Mouse (Mus musculus): ENCODE results near the gene Gcn1l1. TPM values are rescaled to one million over a fixed set of nuclear protein-coding genes. Genes with fewer than 3 reads are reported as not detected.

The Gcn1l1 gene
- total and polyA plus RNA-seq, 3 experiments, result 18.2 to 81.9 (median 62.9) TPM

- no peaks in the 10 kb centered on the region for H3K79me2 ChIP-seq (replicated peaks; ENCODE audit: control insufficient read depth, extremely low read depth, insufficient read depth, poor library complexity, severe bottlenecking)
- H3K4me3 ChIP-seq (replicated peaks in 1 of 3; ENCODE audit: low read depth in 2 of 3, low read length in 2 of 3, poor library complexity in 1 of 3), result no peak overlapping the region
- DNase-seq (ENCODE audit: extremely low read depth), result no peak
- no peak overlapping the region for H3K9ac ChIP-seq (ENCODE audit: insufficient read depth, low read depth)
- dilution Hi-C loops (cut with MboI; ENCODE audit: extremely low pct_ligation_motif_present, extremely low pct_unique_long_range_greater_than_20kb, low sequenced_read_pairs) (no loop called here), in situ Hi-C loops (cut with MboI; ENCODE audit: low pct_ligation_motif_present, low pct_unique_long_range_greater_than_20kb, low sequenced_read_pairs) (no loop called here)
- H3K27me3 ChIP-seq (replicated peaks), result no peaks in the 10 kb centered on the region
- no peaks in the 10 kb centered on the region for H3K9me3 ChIP-seq (replicated peaks; ENCODE audit: low read length)
- H3K36me3 ChIP-seq (replicated peaks in 1 of 2; ENCODE audit: control insufficient read depth in 1 of 2, insufficient read depth in 1 of 2, low read length in 1 of 2), result peaks cover 44 to 53% of the 10 kb centered on the region in 2 experiments
- no peak overlapping the region for H3K27ac ChIP-seq (ENCODE audit: insufficient read depth, low read depth)
- no peak overlapping the region for H3K4me2 ChIP-seq (ENCODE audit: insufficient read depth, low read depth, poor library complexity, severe bottlenecking)
- no peak for TF ChIP-seq ZMIZ1 (IDR thresholded peaks at IDR 0.05; ENCODE audit: low read depth, low read length)
- TF ChIP-seq MAFK (IDR thresholded peaks at IDR 0.05; ENCODE audit: insufficient replicate concordance, low read length), result no peak
- TF ChIP-seq HCFC1 (IDR thresholded peaks at IDR 0.05; ENCODE audit: low read depth, low read length), result no peak
- no peak for TF ChIP-seq RAD21 (IDR thresholded peaks at IDR 0.05; ENCODE audit: low read depth, low read length)
- TF ChIP-seq IRF4 (IDR thresholded peaks at IDR 0.05; ENCODE audit: low read depth, low read length), result no peak
- TF ChIP-seq CTCF (conservative IDR thresholded peaks at IDR 0.05 in 1 of 2, IDR thresholded peaks at IDR 0.05 in 1 of 2; ENCODE audit: low read depth in 2 of 2, low read length in 2 of 2), result no peak
- TF ChIP-seq ZNF384 (IDR thresholded peaks at IDR 0.05; ENCODE audit: low read depth, low read length), result no peak
- TF ChIP-seq JUN (IDR thresholded peaks at IDR 0.05; ENCODE audit: insufficient read depth, low read depth, low read length), result no peak
- TF ChIP-seq CHD1 (IDR thresholded peaks at IDR 0.05; ENCODE audit: low read depth, low read length), result no peak
- no peak for TF ChIP-seq ZC3H11A (IDR thresholded peaks at IDR 0.05; ENCODE audit: low read depth, low read length)
- peaks cover 6 to 24% of the 10 kb centered on the region in 2 experiments; a peak in 3 of 4 replicates for H3K4me1 ChIP-seq (ENCODE audit: control insufficient read depth in 1 of 2, insufficient read depth in 2 of 2)
Observed at GRCm38 (mm10) chr5:115622686-115623085, 57.6 kb downstream of the Gcn1l1 start.

GRCm38 (mm10) chr5:115623694-115624440 is 58.8 kb downstream of the Gcn1l1 start:
- H3K36me3 ChIP-seq (replicated peaks in 1 of 2; ENCODE audit: control insufficient read depth in 1 of 2, insufficient read depth in 1 of 2, low read length in 1 of 2), result peaks cover 32 to 41% of the 10 kb centered on the region in 2 experiments
- no peaks in the 10 kb centered on the region for H3K9me3 ChIP-seq (replicated peaks; ENCODE audit: low read length)
- no peak overlapping the region for H3K27ac ChIP-seq (ENCODE audit: insufficient read depth, low read depth)
- peaks cover 13 to 36% of the 10 kb centered on the region in 2 experiments for H3K4me1 ChIP-seq (ENCODE audit: control insufficient read depth in 1 of 2, insufficient read depth in 2 of 2)
- peak; percentile 66 for DNase-seq (ENCODE audit: extremely low read depth)
- in situ Hi-C loops (cut with MboI; ENCODE audit: low pct_ligation_motif_present, low pct_unique_long_range_greater_than_20kb, low sequenced_read_pairs), result no loop called here
- dilution Hi-C loops (cut with MboI; ENCODE audit: extremely low pct_ligation_motif_present, extremely low pct_unique_long_range_greater_than_20kb, low sequenced_read_pairs), result no loop called here
- H3K9ac ChIP-seq (ENCODE audit: insufficient read depth, low read depth), result no peak overlapping the region
- H3K27me3 ChIP-seq (replicated peaks), result no peaks in the 10 kb centered on the region
- H3K4me2 ChIP-seq (ENCODE audit: insufficient read depth, low read depth, poor library complexity, severe bottlenecking), result no peak overlapping the region
- TF ChIP-seq TBP (conservative IDR thresholded peaks at IDR 0.05; ENCODE audit: low read depth, low read length), result no peak
- TF ChIP-seq IRF4 (IDR thresholded peaks at IDR 0.05; ENCODE audit: low read depth, low read length), result peak; percentile 51; the same call in 1 of the 2 replicates
- TF ChIP-seq EP300 (IDR thresholded peaks at IDR 0.05; ENCODE audit: low read length), result peak; percentile 65
- no peaks in the 10 kb centered on the region for H3K79me2 ChIP-seq (replicated peaks; ENCODE audit: control insufficient read depth, extremely low read depth, insufficient read depth, poor library complexity, severe bottlenecking)
- H3K4me3 ChIP-seq (replicated peaks in 1 of 3; ENCODE audit: low read depth in 2 of 3, low read length in 2 of 3, poor library complexity in 1 of 3), result no peak overlapping the region
